Mouse (Mus musculus): ENCODE data around the gene Vmn1r176. TPM values are rescaled to one million over a fixed set of nuclear protein-coding genes. Genes with fewer than 3 reads are reported as not detected.
"Not testable (repeated sequence)": the region's sequence is repeated elsewhere in the genome, so short reads cannot be mapped to it uniquely, and the experiment has no call there.

Vmn1r176 gene
- not detected in 2 replicates for polyA plus RNA-seq (2012; ENCODE audit: insufficient read depth, insufficient read length, low replicate concordance, missing spikeins)

DNA sequence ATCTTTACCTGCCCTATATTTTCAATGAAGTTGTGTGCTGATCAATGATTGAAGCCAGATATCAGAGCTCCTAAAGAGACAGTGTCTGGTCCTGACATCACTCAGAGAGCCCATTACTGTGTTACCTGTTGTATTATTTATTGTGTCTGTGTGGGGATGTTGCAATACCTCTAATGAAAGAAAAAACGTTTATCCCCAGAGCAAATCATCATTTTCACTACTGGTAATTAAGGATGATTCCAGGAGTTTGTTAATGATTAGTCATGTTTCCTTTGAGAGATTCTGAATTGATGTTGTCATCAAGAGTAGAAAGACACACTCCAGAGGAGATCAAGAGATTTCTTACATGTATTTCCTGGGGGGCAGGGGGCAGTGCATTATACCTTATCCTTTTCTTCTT lies at the start of gene Vmn1r176:
Vmn1r176 (minus strand) TSS at position 101 of the 400 bp plus-strand sequence.
- no CpG with 5 or more reads among the region's 1 CpGs for WGBS
- not testable (repeated sequence) for H3K4me3 ChIP-seq (ENCODE audit: insufficient read depth, low read depth, low read length); H3K4me1 ChIP-seq (ENCODE audit: control insufficient read depth, insufficient read depth, low read length); H3K27ac ChIP-seq (ENCODE audit: insufficient read depth, low read depth, low read length)

DNA sequence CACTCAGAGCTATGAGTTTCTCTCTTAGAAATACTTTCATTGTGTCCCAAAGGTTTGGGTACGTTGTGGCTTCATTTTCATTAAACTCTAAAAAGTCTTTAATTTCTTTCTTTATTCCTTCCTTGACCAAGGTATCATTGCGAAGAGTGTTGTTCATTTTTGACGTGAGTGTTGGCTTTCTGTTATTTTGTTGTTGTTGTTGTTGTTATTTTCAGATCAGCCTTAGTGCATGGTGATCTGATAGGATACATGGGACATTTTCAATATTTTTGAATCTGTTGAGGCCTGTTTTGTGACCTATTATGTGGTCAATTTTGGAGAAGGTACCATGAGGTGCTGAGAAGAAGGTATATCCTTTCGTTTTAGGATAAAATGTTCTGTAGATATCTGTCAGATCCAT lies 39.7 kb upstream of the Vmn1r176 start:
- not testable (repeated sequence) for H3K27ac ChIP-seq (ENCODE audit: insufficient read depth, low read depth, low read length); H3K4me3 ChIP-seq (ENCODE audit: insufficient read depth, low read depth, low read length); H3K4me1 ChIP-seq (ENCODE audit: control insufficient read depth, insufficient read depth, low read length)
- 64% methylated on average over 4 of the region's 4 CpGs for WGBS

DNA sequence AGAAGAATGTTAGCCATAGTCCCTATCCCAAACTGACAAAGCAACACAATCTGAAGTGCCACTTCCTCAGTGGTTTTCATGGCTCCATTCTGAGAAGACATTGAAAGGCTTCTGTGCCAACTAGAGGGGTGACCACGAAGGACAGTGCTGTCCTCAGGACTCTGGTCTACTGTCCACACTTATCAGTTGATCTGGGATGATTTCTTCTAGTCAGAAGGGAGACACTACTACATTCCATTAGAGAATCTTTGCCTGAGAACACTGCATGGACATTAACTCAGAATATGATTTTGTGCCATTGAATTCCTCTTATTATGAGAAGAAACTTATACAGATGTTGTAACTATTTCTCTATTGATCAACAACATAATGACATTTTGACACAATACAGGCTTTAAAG lies 29.2 kb upstream of the Vmn1r176 start, which contains the start of gene Vmn1r177:
Vmn1r177 (minus strand) TSS at position 101 of the 400 bp plus-strand sequence.
- H3K4me3 ChIP-seq (ENCODE audit: insufficient read depth, low read depth, low read length); H3K27ac ChIP-seq (ENCODE audit: insufficient read depth, low read depth, low read length); H3K4me1 ChIP-seq (ENCODE audit: control insufficient read depth, insufficient read depth, low read length): not testable (repeated sequence)
- 31% methylated on average over 1 of the region's 1 CpGs for WGBS

DNA sequence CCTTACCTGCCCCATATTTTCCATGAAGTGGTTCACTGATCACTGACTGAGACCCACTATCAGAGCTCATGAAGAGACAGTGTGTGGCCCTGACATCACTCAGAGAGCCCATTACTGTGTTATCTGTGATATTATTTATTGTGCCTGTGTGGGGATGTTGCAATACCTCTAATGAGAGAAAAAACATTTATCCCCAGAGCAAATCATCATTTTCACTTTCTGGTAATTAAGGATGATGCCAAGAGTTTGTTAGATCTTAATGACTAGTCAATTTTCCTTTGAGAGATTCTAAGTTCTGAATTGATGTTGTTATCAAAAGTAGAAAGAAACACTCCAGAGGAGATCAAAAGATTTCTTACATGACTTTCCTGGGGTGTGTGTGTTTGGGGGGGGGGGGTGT lies 26.6 kb downstream of the Vmn1r176 start, which contains the start of gene Vmn1r175:
Vmn1r175 (minus strand) TSS at position 101 of the 400 bp plus-strand sequence.
- not testable (repeated sequence) for H3K4me3 ChIP-seq (ENCODE audit: insufficient read depth, low read depth, low read length); H3K27ac ChIP-seq (ENCODE audit: insufficient read depth, low read depth, low read length); H3K4me1 ChIP-seq (ENCODE audit: control insufficient read depth, insufficient read depth, low read length)

DNA sequence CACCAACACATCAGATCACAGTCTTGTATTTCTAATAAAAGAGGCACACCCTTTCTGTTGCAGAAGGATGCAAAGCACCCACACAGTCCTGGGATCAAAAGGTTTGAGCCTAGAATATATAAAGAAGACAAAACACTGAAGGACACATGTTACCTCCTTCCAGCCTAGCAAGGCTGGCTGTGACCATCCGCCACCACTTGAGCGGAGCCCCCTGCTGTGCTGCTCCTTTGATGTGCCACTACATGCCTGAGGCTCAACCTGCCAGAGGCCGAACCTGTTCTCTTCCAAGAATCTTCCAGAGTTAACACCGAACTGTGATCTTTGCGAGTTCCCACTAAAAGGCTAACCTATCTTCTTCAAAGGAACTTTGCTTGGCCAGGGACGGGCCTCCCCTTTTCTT lies 52.6 kb downstream of the Vmn1r176 start:
- Histone ChIP-seq H3K4me1 (ENCODE audit: control insufficient read depth, insufficient read depth, low read length) (no peaks in the 10 kb centered on the region), H3K27ac (ENCODE audit: insufficient read depth, low read depth, low read length) (no peak overlapping the region), H3K4me3 (ENCODE audit: insufficient read depth, low read depth, low read length) (no peak overlapping the region)
- no peak for TF ChIP-seq CTCF (IDR thresholded peaks at IDR 0.05; ENCODE audit: insufficient read depth, low read depth, low read length)
- no peak for TF ChIP-seq POLR2A (IDR thresholded peaks at IDR 0.05; ENCODE audit: insufficient read depth, low read depth, low read length)
- 87% methylated on average over 6 of the region's 6 CpGs for WGBS

Other genes with a start within 250 kb of the Vmn1r176 start
- not detected in 2 replicates for gene Vmn1r170, start 231.2 kb downstream of the Vmn1r176 start, polyA plus RNA-seq (2012; ENCODE audit: insufficient read depth, insufficient read length, low replicate concordance, missing spikeins)
- not detected in 2 replicates for gene Vmn1r171, start 206.7 kb downstream of the Vmn1r176 start, polyA plus RNA-seq (2012; ENCODE audit: insufficient read depth, insufficient read length, low replicate concordance, missing spikeins)
- not detected in 2 replicates for gene Vmn1r172, start 179.1 kb downstream of the Vmn1r176 start, polyA plus RNA-seq (2012; ENCODE audit: insufficient read depth, insufficient read length, low replicate concordance, missing spikeins)
- not detected in 2 replicates for gene Vmn1r173, start 136.7 kb downstream of the Vmn1r176 start, polyA plus RNA-seq (2012; ENCODE audit: insufficient read depth, insufficient read length, low replicate concordance, missing spikeins)
- not detected in 2 replicates for gene Vmn1r174, start 85.1 kb downstream of the Vmn1r176 start, polyA plus RNA-seq (2012; ENCODE audit: insufficient read depth, insufficient read length, low replicate concordance, missing spikeins)
- gene Vmn1r175, start 26.7 kb downstream of the Vmn1r176 start, polyA plus RNA-seq (2012; ENCODE audit: insufficient read depth, insufficient read length, low replicate concordance, missing spikeins) = not detected in 2 replicates
- gene Vmn1r177, start 29.1 kb upstream of the Vmn1r176 start, polyA plus RNA-seq (2012; ENCODE audit: insufficient read depth, insufficient read length, low replicate concordance, missing spikeins) = not detected in 2 replicates
- not detected in 2 replicates for gene Vmn1r178, start 54.6 kb upstream of the Vmn1r176 start, polyA plus RNA-seq (2012; ENCODE audit: insufficient read depth, insufficient read length, low replicate concordance, missing spikeins)
- gene Vmn1r179, start 89.6 kb upstream of the Vmn1r176 start, polyA plus RNA-seq (2012; ENCODE audit: insufficient read depth, insufficient read length, low replicate concordance, missing spikeins) = not detected in 2 replicates
- gene Vmn1r180, start 113.3 kb upstream of the Vmn1r176 start, polyA plus RNA-seq (2012; ENCODE audit: insufficient read depth, insufficient read length, low replicate concordance, missing spikeins) = not detected in 2 replicates
- not detected in 2 replicates for gene Vmn1r181, start 137.2 kb upstream of the Vmn1r176 start, polyA plus RNA-seq (2012; ENCODE audit: insufficient read depth, insufficient read length, low replicate concordance, missing spikeins)
- not detected in 2 replicates for gene V1rd19, start 164.3 kb upstream of the Vmn1r176 start, polyA plus RNA-seq (2012; ENCODE audit: insufficient read depth, insufficient read length, low replicate concordance, missing spikeins)
- gene Vmn1r183, start 215.9 kb upstream of the Vmn1r176 start, polyA plus RNA-seq (2012; ENCODE audit: insufficient read depth, insufficient read length, low replicate concordance, missing spikeins) = not detected in 2 replicates
- gene Zfp180, start 244.6 kb upstream of the Vmn1r176 start, polyA plus RNA-seq (2012; ENCODE audit: insufficient read depth, insufficient read length, low replicate concordance, missing spikeins) = not detected in 2 replicates

All from olfactory bulb, adult 2 months (tissue).